Mouse (Mus musculus): ENCODE measurements around the gene Nt5c2. TPM values are rescaled to one million over a fixed set of nuclear protein-coding genes. Genes with fewer than 3 reads are reported as not detected.

Nt5c2 gene
- polyA plus RNA-seq, 1 experiment: 11.7 TPM

DNA sequence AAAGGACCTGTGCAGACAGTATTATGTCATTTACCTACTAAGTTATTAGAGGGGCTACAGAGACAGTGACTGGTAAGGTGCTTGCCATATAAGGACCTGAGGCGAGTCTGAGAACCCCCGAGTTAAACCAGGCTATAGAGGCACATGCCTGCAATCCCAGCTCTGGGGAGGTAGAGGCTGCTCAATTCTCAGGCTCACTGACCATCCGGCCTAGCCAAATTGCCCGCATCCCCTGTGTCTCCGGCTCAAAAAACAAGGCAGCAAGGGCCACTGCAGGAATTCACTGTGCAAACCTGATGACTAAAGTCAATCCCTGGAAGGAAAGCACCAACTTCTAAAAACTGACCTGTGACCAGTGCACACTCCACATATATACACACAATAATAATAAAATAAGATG, 111.6 kb downstream of the Nt5c2 start:
- peaks cover 66% of the 10 kb centered on the region for H3K36me3 ChIP-seq (replicated peaks; ENCODE audit: low read length)
- H3K4me3 ChIP-seq (replicated peaks): no peak overlapping the region
- H3K27me3 ChIP-seq (replicated peaks): no peaks in the 10 kb centered on the region
- no peaks in the 10 kb centered on the region for H3K9me3 ChIP-seq
- H3K4me1 ChIP-seq: peaks cover 86% of the 10 kb centered on the region
- TF ChIP-seq FLI1 (IDR thresholded peaks at IDR 0.05; ENCODE audit: low read length) (no peak), GATA1 (IDR thresholded peaks at IDR 0.05; ENCODE audit: borderline replicate concordance, low read length) (no peak)

DNA sequence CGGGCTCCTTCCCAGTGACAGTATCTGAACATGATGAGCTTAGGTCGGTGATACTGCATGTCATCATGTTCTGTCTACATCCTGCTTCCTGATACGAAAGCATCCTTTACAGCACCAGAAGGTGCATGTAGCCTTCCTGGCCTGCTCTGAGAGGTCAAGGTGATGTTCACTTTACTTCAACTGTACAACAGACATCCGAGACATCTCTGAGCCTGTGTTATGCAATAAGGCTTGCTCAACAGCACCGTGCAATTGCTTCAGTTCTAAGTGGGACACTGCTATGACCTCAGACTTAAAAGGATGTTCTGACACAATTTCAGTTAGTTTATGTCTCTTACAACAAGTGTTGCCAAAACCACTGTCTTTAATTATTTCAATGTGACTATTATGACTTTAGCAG, 113.6 kb downstream of the Nt5c2 start:
- Histone ChIP-seq H3K4me3 (replicated peaks) (peak overlapping the region; percentile 24), H3K36me3 (replicated peaks; ENCODE audit: low read length) (peaks cover 76% of the 10 kb centered on the region), H3K4me1 (peaks cover 69% of the 10 kb centered on the region), H3K9me3 (peaks cover 12% of the 10 kb centered on the region), H3K27me3 (replicated peaks) (no peaks in the 10 kb centered on the region)
- TF ChIP-seq GATA1 (IDR thresholded peaks at IDR 0.05; ENCODE audit: borderline replicate concordance, low read length): no peak
- no peak for TF ChIP-seq FLI1 (IDR thresholded peaks at IDR 0.05; ENCODE audit: low read length)

DNA sequence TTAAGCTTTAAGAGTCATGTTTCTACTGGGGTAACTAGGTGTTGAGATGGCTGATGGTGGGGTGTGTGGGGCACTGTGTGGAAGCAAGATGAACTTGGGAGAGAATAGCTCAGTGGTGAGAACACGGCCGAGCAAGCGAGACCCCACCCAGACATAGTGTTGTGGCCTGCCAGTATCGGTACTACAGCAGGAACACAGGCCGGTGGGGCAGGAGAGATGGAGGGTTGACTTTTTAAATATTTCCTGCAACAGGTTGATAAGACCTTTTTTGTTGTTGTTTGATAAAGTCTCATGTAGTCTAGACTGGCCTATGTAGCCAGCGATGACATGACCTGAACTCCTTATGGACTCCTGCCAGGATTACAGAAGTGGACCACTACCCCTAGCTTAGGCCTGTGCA, 114.2 kb downstream of the Nt5c2 start:
- Histone ChIP-seq H3K4me1 (peaks cover 63% of the 10 kb centered on the region), H3K9me3 (peaks cover 12% of the 10 kb centered on the region), H3K4me3 (replicated peaks) (no peak overlapping the region), H3K27me3 (replicated peaks) (no peaks in the 10 kb centered on the region), H3K36me3 (replicated peaks; ENCODE audit: low read length) (peaks cover 80% of the 10 kb centered on the region)
- TF ChIP-seq FLI1 (IDR thresholded peaks at IDR 0.05; ENCODE audit: low read length): no peak
- TF ChIP-seq GATA1 (IDR thresholded peaks at IDR 0.05; ENCODE audit: borderline replicate concordance, low read length): no peak

DNA sequence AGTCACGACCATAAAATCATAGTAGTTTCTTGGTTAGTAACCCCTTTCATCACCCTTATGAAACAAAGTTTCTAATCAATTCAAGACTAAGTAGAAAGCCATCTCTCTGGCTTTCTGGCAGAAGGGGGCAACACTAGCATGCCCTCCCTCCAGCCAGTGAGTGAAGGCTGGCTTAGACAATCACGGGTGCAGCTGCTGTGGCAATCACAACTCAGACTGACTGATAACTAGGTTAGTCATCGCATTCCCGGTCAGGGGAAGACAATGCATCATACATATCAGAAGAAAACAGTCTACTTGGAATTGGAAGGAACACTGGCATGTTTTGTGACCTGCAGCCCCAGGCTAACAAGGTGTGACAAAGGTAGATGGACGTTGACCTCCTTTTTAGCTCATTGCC, 115.1 kb downstream of the Nt5c2 start:
- Histone ChIP-seq H3K9me3 (peaks cover 12% of the 10 kb centered on the region), H3K4me3 (replicated peaks) (no peak overlapping the region), H3K36me3 (replicated peaks; ENCODE audit: low read length) (peaks cover 86% of the 10 kb centered on the region), H3K27me3 (replicated peaks) (no peaks in the 10 kb centered on the region), H3K4me1 (peaks cover 54% of the 10 kb centered on the region)
- TF ChIP-seq FLI1 (IDR thresholded peaks at IDR 0.05; ENCODE audit: low read length): no peak

DNA sequence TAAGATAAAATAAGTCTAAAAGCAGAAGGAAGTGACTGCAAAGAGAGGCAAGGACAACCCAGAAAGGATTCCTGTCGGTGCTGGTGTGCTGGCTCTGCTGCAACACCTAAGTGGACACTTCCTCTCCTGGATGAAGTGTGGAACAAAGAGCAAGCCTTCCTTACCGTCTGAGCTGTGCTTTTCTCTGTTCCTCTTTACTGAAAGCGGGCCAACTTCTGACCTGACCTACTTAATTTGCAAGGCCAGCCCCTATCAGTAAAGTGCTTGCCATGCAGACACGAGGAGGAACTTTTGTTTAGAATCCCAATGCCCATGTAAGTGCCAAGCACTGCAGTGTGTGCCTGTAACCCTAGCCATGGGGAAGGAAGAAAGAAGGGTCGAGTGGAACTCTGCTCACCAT, 115.6 kb downstream of the Nt5c2 start:
- H3K36me3 ChIP-seq (replicated peaks; ENCODE audit: low read length): peaks cover 86% of the 10 kb centered on the region
- no peaks in the 10 kb centered on the region for H3K27me3 ChIP-seq (replicated peaks)
- peaks cover 12% of the 10 kb centered on the region for H3K9me3 ChIP-seq
- TF ChIP-seq FLI1 (IDR thresholded peaks at IDR 0.05; ENCODE audit: low read length) (no peak), GATA1 (IDR thresholded peaks at IDR 0.05; ENCODE audit: borderline replicate concordance, low read length) (no peak)
- H3K4me1 ChIP-seq: peaks cover 49% of the 10 kb centered on the region
- H3K4me3 ChIP-seq (replicated peaks): no peak overlapping the region

DNA sequence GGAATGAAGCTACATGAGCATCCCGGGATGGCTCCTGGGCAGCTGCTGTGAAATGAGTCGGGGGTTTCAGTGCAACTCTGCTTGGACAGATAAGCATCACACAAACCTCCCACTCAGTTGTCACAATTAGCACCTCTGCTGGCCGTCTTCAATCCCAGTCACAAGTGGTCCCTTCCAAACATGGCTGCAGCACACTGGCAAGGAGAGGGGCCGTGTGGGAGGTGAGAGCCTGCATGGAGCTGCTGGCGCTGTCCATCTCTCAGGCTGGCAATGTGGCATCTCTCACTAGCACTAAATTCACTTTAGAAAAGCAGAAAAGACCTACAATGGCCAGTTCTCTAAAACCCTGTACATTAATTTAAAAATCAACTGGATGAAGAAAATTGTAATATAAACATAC, 116.7 kb downstream of the Nt5c2 start:
- Histone ChIP-seq H3K9me3 (peaks cover 12% of the 10 kb centered on the region), H3K4me3 (replicated peaks) (no peak overlapping the region), H3K4me1 (peaks cover 42% of the 10 kb centered on the region), H3K36me3 (replicated peaks; ENCODE audit: low read length) (peaks cover 85% of the 10 kb centered on the region), H3K27me3 (replicated peaks) (no peaks in the 10 kb centered on the region)
- TF ChIP-seq FLI1 (IDR thresholded peaks at IDR 0.05; ENCODE audit: low read length): no peak
- no peak for TF ChIP-seq GATA1 (IDR thresholded peaks at IDR 0.05; ENCODE audit: borderline replicate concordance, low read length)

DNA sequence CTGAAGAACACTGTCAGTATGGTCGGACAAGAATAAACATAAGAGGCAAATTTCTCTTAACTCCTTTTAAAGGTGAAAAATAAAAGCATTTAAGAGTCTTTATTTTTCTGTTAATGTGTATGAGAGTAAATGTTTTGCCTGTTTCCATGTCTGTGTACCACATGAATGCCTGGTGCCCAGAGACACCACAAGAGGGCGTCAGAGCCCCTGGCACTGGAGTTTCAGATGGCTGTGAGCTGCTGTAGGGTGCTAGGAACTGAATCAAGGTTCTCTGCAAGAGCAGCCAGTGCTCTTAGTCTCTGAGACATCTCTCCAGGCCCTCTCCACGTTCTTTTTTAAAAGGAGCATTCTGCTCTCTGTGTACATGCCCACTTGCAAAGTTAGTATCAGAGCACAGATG, 117.8 kb downstream of the Nt5c2 start:
- H3K36me3 ChIP-seq (replicated peaks; ENCODE audit: low read length): peaks cover 88% of the 10 kb centered on the region
- H3K4me3 ChIP-seq (replicated peaks): no peak overlapping the region
- TF ChIP-seq FLI1 (IDR thresholded peaks at IDR 0.05; ENCODE audit: low read length) (no peak), GATA1 (IDR thresholded peaks at IDR 0.05; ENCODE audit: borderline replicate concordance, low read length) (no peak)
- H3K9me3 ChIP-seq: peaks cover 12% of the 10 kb centered on the region
- H3K4me1 ChIP-seq: peaks cover 38% of the 10 kb centered on the region
- no peaks in the 10 kb centered on the region for H3K27me3 ChIP-seq (replicated peaks)

DNA sequence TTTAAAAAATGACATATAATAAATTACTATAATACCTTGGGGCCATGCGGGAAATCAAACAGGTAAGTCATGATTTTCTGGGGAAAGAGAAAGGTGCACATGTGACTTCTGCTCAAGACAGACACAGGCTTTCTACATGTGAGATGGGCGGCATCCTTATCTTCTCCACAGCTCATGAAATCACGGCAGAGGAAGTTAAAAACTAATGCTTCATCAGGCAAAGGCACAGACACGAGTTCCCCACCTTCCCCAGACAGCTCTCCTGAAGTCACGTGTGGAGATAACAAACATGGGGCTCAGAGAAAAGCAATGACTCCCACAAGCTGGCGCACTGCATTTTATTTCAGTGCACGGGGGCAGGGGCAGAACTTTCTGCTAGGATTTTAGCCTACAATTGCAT, 121.5 kb downstream of the Nt5c2 start:
- H3K36me3 ChIP-seq (replicated peaks; ENCODE audit: low read length): peaks cover 94% of the 10 kb centered on the region
- H3K9me3 ChIP-seq: peaks cover 12% of the 10 kb centered on the region
- TF ChIP-seq FLI1 (IDR thresholded peaks at IDR 0.05; ENCODE audit: low read length) (no peak), GATA1 (IDR thresholded peaks at IDR 0.05; ENCODE audit: borderline replicate concordance, low read length) (no peak)
- H3K4me1 ChIP-seq: peaks cover 44% of the 10 kb centered on the region
- no peak overlapping the region for H3K4me3 ChIP-seq (replicated peaks)
- H3K27me3 ChIP-seq (replicated peaks): no peaks in the 10 kb centered on the region

DNA sequence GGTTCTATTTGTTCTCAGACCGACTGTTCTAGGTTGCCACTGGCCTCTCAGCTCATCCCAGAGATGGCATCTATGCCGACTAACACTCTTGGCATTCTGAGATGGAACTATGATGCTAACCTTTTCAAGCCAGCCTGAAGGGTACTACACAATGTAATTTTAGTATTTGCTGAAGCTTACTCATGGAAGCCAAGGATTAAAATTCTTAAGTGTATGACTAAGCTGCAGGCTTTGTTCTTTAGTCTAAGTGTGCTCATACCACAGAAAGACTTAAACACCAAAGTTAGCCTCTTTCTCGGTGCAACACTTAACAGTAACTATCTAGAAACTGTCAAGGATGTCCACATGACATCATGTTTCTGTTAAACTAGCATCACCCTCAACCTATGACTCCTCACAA, 122.1 kb downstream of the Nt5c2 start:
- no peaks in the 10 kb centered on the region for H3K27me3 ChIP-seq (replicated peaks)
- H3K4me1 ChIP-seq: peaks cover 51% of the 10 kb centered on the region
- H3K36me3 ChIP-seq (replicated peaks; ENCODE audit: low read length): peaks cover 94% of the 10 kb centered on the region
- TF ChIP-seq FLI1 (IDR thresholded peaks at IDR 0.05; ENCODE audit: low read length) (no peak), GATA1 (IDR thresholded peaks at IDR 0.05; ENCODE audit: borderline replicate concordance, low read length) (no peak)
- H3K9me3 ChIP-seq: peaks cover 7% of the 10 kb centered on the region
- H3K4me3 ChIP-seq (replicated peaks): no peak overlapping the region

DNA sequence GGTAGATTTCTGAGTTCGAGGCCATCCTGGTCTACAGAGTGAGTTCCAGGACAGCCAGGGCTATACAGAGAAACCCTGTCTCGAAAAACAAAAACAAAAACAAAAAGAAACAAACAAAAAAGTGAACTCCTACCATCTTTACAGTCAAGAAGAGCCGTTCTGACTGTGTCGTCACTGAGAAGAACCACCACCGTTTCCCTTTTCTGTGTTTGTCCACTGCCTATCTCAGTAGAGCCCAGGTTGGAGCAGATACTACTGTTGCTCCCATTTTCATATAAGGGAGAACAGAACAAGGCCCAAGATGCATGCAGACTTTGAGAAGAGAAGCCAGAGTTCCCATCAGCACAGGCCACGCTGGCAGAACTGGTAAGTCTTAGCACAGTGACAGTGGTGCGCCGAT, 124.3 kb downstream of the Nt5c2 start:
- no peaks in the 10 kb centered on the region for H3K27me3 ChIP-seq (replicated peaks)
- peaks cover 71% of the 10 kb centered on the region for H3K4me1 ChIP-seq
- H3K36me3 ChIP-seq (replicated peaks; ENCODE audit: low read length): peaks cover 98% of the 10 kb centered on the region
- H3K9me3 ChIP-seq: no peaks in the 10 kb centered on the region
- TF ChIP-seq FLI1 (IDR thresholded peaks at IDR 0.05; ENCODE audit: low read length) (no peak), GATA1 (IDR thresholded peaks at IDR 0.05; ENCODE audit: borderline replicate concordance, low read length) (no peak)
- peak overlapping the region; percentile 70 for H3K4me3 ChIP-seq (replicated peaks)

DNA sequence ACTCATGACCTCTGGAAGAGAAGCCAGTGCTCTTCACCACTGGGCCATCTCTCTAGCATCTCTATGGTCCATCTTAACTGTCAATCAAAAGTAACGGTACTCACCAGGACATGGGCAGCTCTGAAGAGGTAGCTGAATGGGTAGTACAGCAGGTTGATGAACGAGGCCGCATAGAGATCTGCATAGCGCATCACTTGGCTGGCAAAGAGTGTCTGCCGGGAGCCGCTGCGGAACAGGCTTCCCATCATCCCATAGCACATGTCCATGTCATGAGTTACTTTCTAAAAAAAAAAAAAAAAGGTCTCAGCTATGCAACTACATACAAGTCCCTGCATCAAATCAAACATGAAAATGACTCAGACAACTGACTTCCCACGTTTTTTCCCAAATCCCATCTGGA, 125.3 kb downstream of the Nt5c2 start:
- no peaks in the 10 kb centered on the region for H3K9me3 ChIP-seq
- no peaks in the 10 kb centered on the region for H3K27me3 ChIP-seq (replicated peaks)
- peaks cover 98% of the 10 kb centered on the region for H3K36me3 ChIP-seq (replicated peaks; ENCODE audit: low read length)
- H3K4me1 ChIP-seq: peaks cover 81% of the 10 kb centered on the region
- H3K4me3 ChIP-seq (replicated peaks): no peak overlapping the region
- no peak for TF ChIP-seq FLI1 (IDR thresholded peaks at IDR 0.05; ENCODE audit: low read length)
